Mouse (Mus musculus) midbrain, embryonic 12.5 days (tissue): ENCODE data around the gene Mchr1. TPM values are rescaled to one million over a fixed set of nuclear protein-coding genes. Genes with fewer than 3 reads are reported as not detected.

Experiments
- ATAC-seq: fragments of 200-750 bp; cut with Nextera tagmentation; 2 replicates; pipeline ENCODE4 v1.8.0; 2017; ENCODE audit warnings: low read depth, moderate TSS enrichment, moderate library complexity; ENCODE audit not compliant: low FRiP score
- H3K27ac ChIP-seq: fragments of 300-500 bp; sonication (generic); replicated peaks from 2 replicates; pipeline ENCODE4 v1.5.1; 2016; ENCODE audit warnings: mild to moderate bottlenecking
- H3K27me3 ChIP-seq: fragments of 300-500 bp; sonication (generic); 2 replicates; pipeline ENCODE4 v1.6.1; 2016; ENCODE audit warnings: mild to moderate bottlenecking
- H3K36me3 ChIP-seq: fragments of 300-500 bp; sonication (generic); 2 replicates; pipeline ENCODE4 v1.6.1; 2016
- H3K4me1 ChIP-seq: fragments of 300-500 bp; sonication (generic); 2 replicates; pipeline ENCODE4 v1.6.1; 2016
- H3K4me2 ChIP-seq: fragments of 300-500 bp; sonication (generic); replicated peaks from 2 replicates; pipeline ENCODE4 v1.6.1; 2016; ENCODE audit warnings: mild to moderate bottlenecking, moderate library complexity
- H3K4me3 ChIP-seq: fragments of 300-500 bp; sonication (generic); 2 replicates; pipeline ENCODE4 v1.5.1; 2016; ENCODE audit warnings: mild to moderate bottlenecking
- H3K9ac ChIP-seq: fragments of 300-500 bp; sonication (generic); replicated peaks from 2 replicates; pipeline ENCODE4 v1.6.1; 2016; ENCODE audit warnings: mild to moderate bottlenecking, moderate library complexity
- H3K9me3 ChIP-seq: fragments of 300-500 bp; sonication (generic); 2 replicates; pipeline ENCODE4 v1.6.1; 2016; ENCODE audit warnings: mild to moderate bottlenecking
- WGBS: fragments of 180-500 bp; shearing (Covaris S2); methylation state at CpG from one replicate; pipeline ENCODE4 v1.1.7; 2016; 5-methylcytosine and 5-hydroxymethylcytosine counted together
- polyA plus RNA-seq: library from polyadenylated mRNA; unstranded; fragments of >200 nt; fragmentation: Nextera tagmentation; extraction: Ambion mirVana; gene quantifications from 2 replicates; pipeline ENCODE4 v1.2.1, GENCODE M21; 2016

The Mchr1 gene
- polyA plus RNA-seq, 1 experiment from 2014 or later, result 0.98 TPM

DNA sequence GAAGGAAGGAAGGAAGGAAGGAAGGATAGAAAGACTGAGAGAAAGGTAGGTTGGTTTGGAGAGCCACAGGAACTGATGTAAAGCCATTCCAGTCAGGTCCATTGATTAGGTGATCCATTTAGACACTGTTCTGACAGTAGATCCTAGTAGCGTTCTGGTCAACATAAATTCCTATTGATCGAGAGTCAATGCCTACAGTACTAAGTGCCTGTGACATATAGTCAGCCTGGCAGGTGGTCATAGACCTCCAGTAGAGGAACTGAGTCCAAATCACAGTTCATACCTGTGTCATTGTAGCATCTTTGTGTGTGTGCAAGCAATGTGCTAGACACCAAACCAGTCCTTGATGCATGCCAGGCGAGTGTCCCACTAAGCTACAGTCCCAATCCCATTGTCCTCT is 7.0 kb upstream of the Mchr1 start:
- WGBS, result 87% methylated on average over 3 of the region's 3 CpGs
- no peaks in the 10 kb centered on the region for H3K27me3 ChIP-seq
- no peak overlapping the region for H3K4me3 ChIP-seq
- H3K27ac ChIP-seq, result no peak overlapping the region
- peaks cover 4% of the 10 kb centered on the region; the same call in 1 of the 2 replicates for H3K4me1 ChIP-seq
- H3K9ac ChIP-seq, result no peak overlapping the region
- H3K4me2 ChIP-seq, result no peak overlapping the region
- no peaks in the 10 kb centered on the region for H3K36me3 ChIP-seq
- H3K9me3 ChIP-seq, result no peaks in the 10 kb centered on the region
- ATAC-seq, result no peak

DNA sequence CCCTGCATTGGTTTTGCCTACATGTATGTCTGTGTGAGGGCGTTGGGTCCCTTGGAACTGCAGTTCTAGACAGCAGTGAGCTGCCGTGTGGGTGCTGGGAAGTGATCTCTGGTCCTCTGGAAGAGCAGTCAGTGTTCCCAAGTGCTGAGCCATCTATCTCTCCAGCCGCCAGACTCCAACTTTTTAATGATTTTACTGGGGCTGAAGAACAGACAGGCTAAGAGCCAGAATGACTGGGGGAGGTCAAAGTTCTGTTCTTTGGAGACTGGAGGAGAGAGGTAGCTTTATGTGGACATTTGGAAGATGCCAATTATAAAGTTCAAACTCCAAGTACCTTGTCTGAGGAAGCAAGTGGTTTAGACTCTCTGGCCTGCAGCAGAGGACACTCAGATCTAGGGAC is 5.5 kb upstream of the Mchr1 start:
- Histone ChIP-seq H3K9ac (no peak overlapping the region), H3K27ac (no peak overlapping the region), H3K4me2 (no peak overlapping the region), H3K4me1 (peaks cover 5% of the 10 kb centered on the region; the same call in 1 of the 2 replicates), H3K27me3 (peaks cover 1% of the 10 kb centered on the region; the same call in 1 of the 2 replicates), H3K4me3 (no peak overlapping the region), H3K36me3 (no peaks in the 10 kb centered on the region), H3K9me3 (no peaks in the 10 kb centered on the region)
- ATAC-seq, result no peak
- WGBS, result 70% methylated on average over 3 of the region's 3 CpGs

DNA sequence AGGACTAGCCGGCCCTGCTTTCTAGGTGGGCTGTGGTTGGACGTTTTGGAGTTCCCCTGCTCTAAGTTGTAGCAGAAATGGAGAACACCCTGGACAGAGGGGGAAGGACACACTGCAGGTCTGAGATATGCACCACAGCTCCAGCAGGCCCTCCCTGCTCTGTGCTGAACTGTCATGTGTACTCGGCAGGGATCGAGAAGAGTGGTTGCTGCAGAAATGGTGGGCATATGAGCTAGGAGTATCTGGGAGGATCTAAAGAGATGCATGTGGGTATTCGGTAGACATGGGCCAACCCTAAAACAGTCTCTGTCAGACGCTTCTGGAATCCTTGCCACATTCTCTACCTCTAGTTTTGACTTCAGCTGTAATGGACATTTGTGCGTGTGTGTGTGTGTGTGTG is 4.0 kb upstream of the Mchr1 start:
- 79% methylated on average over 7 of the region's 7 CpGs for WGBS
- ATAC-seq, result no peak
- no peak overlapping the region for H3K9ac ChIP-seq

DNA sequence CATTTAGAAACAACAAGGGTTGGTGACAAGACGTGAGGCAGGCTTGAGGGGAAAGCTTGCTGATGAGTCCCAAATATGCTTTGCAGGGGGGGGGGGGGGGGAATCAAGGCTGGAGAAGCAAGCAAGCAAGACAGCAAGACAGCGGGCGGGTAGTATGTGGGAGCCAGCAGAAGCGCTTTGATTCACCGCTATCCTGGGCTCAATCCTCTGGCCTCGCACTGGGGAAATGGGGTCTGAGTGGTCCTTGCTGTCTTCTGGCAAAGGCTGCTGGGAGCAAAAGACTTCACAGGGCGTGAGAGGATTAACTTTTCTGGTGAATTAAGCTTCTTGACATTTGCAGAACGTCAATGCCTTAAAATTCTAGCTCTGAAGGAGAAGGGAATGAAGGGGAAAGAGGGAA is 763 bp downstream of the Mchr1 start:
- Histone ChIP-seq H3K4me1 (peaks cover 18% of the 10 kb centered on the region), H3K4me2 (peak overlapping the region; percentile 79), H3K9me3 (no peaks in the 10 kb centered on the region), H3K4me3 (peak overlapping the region; percentile 45), H3K27me3 (peaks cover 27% of the 10 kb centered on the region), H3K27ac (0 out of 2 replicates have a peak overlapping the region, but pooled peaks have one; percentile 16), H3K9ac (peak overlapping the region; percentile 58), H3K36me3 (no peaks in the 10 kb centered on the region)
- under 1% methylated on average over 8 of the region's 8 CpGs for WGBS
- no peak for ATAC-seq

More for the DNA sequence above, 4.0 kb upstream of the Mchr1 start:
- Histone ChIP-seq H3K4me2 (no peak overlapping the region), H3K4me3 (no peak overlapping the region), H3K36me3 (no peaks in the 10 kb centered on the region), H3K27ac (no peak overlapping the region), H3K4me1 (peaks cover 19% of the 10 kb centered on the region), H3K27me3 (peaks cover 6% of the 10 kb centered on the region), H3K9me3 (no peaks in the 10 kb centered on the region)

DNA sequence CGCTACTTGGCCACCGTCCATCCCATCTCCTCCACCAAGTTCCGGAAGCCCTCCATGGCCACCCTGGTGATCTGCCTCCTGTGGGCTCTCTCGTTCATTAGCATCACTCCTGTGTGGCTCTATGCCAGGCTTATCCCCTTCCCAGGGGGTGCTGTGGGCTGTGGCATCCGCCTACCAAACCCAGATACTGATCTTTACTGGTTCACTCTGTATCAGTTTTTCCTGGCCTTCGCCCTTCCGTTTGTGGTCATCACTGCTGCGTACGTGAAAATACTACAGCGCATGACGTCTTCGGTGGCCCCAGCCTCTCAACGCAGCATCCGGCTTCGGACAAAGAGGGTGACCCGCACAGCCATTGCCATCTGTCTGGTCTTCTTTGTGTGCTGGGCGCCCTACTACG is 2.2 kb downstream of the Mchr1 start:
- Histone ChIP-seq H3K36me3 (no peaks in the 10 kb centered on the region), H3K4me1 (peaks cover 18% of the 10 kb centered on the region), H3K4me3 (no peak overlapping the region), H3K27ac (no peak overlapping the region), H3K9ac (no peak overlapping the region), H3K27me3 (peaks cover 27% of the 10 kb centered on the region), H3K4me2 (no peak overlapping the region), H3K9me3 (no peaks in the 10 kb centered on the region)
- 94% methylated on average over 18 of the region's 18 CpGs for WGBS
- ATAC-seq, result no peak

DNA sequence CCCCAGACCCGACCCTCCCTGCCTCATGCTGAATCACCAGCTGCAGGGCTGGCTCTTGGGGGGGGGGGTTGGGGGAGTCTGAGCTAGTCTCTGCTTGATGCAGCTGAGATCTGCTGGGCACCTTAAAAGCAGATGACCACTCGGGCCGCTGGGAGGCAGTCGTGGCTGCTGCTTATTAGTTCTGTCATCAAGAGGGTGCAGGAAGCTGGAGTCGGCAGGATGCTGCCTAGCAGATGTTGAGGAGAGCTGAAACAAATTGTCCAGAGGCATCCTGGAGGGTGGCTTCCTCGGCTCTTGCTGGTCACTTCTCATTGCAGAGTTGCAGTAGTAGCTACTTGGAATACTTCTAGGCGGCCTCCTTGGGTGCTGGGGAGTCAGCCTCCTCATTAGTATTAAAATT is 4.0 kb downstream of the Mchr1 start:
- Histone ChIP-seq H3K36me3 (no peaks in the 10 kb centered on the region), H3K4me3 (no peak overlapping the region), H3K9ac (no peak overlapping the region), H3K4me2 (no peak overlapping the region), H3K27me3 (peaks cover 27% of the 10 kb centered on the region), H3K27ac (no peak overlapping the region), H3K9me3 (no peaks in the 10 kb centered on the region), H3K4me1 (peaks cover 18% of the 10 kb centered on the region)
- WGBS, result 18% methylated on average over 7 of the region's 7 CpGs
- ATAC-seq, result no peak

DNA sequence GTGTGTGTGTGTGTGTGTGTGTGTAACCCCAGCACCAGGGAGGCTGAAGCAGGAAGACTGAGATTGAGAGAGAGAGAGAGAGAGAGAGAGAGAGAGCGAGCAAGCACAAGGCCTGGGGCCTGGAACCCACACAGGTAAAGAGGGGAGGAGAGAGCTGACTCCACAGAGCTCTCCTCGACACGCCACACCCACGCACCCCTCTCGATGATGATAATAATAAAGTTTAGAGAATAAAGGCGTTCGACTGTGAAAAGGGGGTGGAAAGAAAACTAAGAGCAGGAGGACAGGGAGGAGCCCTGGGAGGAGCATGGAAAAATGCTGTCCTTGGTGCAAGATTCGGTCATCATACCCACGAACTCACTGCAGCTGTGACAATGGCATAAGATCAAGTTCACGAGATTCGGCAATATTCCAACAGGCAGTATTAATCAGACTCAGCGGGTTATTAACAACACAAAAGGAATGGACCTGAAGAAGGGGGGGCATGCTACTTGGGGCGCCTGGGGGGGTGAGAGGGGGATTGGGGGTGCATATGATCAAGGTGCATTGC is 4.6 kb downstream of the Mchr1 start:
- WGBS, result 69% methylated on average over 13 of the region's 13 CpGs

DNA sequence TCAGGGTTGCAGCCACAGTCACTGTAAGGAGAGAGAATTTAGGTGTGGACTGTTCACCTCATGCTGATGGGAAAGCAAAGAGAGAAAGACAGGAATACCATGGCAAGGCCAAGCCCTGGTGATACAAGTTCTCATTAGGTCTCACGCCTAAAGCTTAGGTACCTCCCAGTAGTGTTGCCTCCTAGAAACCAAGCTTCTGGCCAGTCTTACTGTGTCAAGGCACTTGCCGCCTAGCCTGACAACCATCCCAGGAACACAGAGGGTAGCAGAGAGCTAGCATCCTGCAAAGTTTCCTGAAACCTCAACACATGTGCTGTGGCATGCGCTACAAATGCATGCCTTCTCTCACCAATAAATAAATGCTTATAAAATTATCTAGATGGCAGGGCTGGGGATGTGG is 11.6 kb downstream of the Mchr1 start:
- Histone ChIP-seq H3K4me3 (no peak overlapping the region), H3K9ac (no peak overlapping the region), H3K4me1 (0 out of 2 replicates have a peak, but pooled peaks cover 3% of the 10 kb centered on the region), H3K27ac (no peak overlapping the region), H3K4me2 (no peak overlapping the region), H3K9me3 (no peaks in the 10 kb centered on the region), H3K27me3 (no peaks in the 10 kb centered on the region), H3K36me3 (no peaks in the 10 kb centered on the region)
- no peak for ATAC-seq
- WGBS, result 95% methylated on average over 3 of the region's 3 CpGs

More for the DNA sequence above, 4.6 kb downstream of the Mchr1 start:
- Histone ChIP-seq H3K36me3 (no peaks in the 10 kb centered on the region), H3K9me3 (no peaks in the 10 kb centered on the region), H3K27ac (no peak overlapping the region), H3K27me3 (peaks cover 25% of the 10 kb centered on the region), H3K4me2 (no peak overlapping the region), H3K4me3 (no peak overlapping the region), H3K4me1 (peaks cover 16% of the 10 kb centered on the region), H3K9ac (no peak overlapping the region)
- ATAC-seq, result no peak

DNA sequence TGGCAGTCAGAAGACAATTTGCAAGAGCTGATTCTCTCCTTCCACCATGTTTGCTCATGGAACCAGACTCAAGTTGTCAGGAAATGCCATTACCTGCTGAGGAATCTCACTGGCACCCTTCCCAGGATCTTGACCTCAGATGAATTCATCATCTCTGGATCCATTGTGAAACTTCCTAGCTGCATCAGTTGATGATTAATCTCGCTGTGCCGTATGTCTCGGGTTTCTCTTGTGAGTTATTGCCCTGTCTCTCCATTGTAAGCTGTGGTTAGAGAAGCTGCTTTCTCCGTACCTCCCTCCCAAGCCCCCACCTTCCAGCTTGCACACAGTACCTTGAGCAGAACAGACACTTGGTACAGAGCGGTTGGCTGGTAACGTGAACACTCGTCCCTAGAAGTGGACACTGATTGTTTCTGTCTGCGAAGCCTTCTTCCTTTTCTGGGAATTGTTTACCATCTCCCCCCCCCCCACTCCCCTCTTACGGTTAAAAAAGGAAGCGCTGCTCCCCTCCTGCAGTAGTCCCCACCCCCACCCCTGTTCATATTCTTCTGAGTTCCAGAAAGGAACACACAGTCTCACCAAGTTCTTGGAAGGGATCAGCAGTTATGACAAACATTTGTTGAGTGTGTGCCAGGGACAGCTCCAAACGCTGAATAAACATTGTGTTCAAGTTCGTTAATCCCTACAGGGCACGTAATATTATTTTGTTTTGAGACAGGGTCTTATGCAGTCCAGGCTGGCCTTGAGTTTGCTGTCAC is 12.5 kb downstream of the Mchr1 start:
- 70% methylated on average over 13 of the region's 13 CpGs for WGBS
- H3K4me2 ChIP-seq, result no peak overlapping the region
- H3K27me3 ChIP-seq, result no peaks in the 10 kb centered on the region
- H3K4me1 ChIP-seq, result 0 out of 2 replicates have a peak, but pooled peaks cover 3% of the 10 kb centered on the region
- H3K9ac ChIP-seq, result no peak overlapping the region
- no peak overlapping the region for H3K27ac ChIP-seq
- no peak overlapping the region for H3K4me3 ChIP-seq
- H3K9me3 ChIP-seq, result no peaks in the 10 kb centered on the region
- no peak for ATAC-seq
- H3K36me3 ChIP-seq, result no peaks in the 10 kb centered on the region

DNA sequence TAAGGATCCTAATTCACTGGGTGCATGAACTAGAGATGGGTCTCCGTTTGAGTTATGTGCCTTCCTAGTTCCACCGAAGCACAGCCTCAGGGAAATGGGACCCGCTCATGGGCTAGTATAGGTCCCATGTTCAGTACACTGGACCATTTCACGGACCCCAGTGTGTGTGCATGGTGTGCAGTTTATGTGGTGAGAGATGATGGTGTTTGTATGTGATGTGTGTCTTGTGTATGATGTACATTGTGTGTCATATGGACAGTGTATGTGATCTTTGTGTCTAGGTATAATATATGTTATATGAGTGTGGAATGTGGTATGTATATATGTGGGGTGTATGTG is 13.0 kb downstream of the Mchr1 start:
- 0 out of 2 replicates have a peak, but pooled peaks cover 3% of the 10 kb centered on the region for H3K4me1 ChIP-seq
- no peak overlapping the region for H3K4me3 ChIP-seq
- no peak overlapping the region for H3K27ac ChIP-seq
- H3K27me3 ChIP-seq, result no peaks in the 10 kb centered on the region
- H3K9me3 ChIP-seq, result no peaks in the 10 kb centered on the region
- no peaks in the 10 kb centered on the region for H3K36me3 ChIP-seq
- 86% methylated on average over 4 of the region's 4 CpGs for WGBS
- no peak for ATAC-seq
- no peak overlapping the region for H3K4me2 ChIP-seq
- H3K9ac ChIP-seq, result no peak overlapping the region

DNA sequence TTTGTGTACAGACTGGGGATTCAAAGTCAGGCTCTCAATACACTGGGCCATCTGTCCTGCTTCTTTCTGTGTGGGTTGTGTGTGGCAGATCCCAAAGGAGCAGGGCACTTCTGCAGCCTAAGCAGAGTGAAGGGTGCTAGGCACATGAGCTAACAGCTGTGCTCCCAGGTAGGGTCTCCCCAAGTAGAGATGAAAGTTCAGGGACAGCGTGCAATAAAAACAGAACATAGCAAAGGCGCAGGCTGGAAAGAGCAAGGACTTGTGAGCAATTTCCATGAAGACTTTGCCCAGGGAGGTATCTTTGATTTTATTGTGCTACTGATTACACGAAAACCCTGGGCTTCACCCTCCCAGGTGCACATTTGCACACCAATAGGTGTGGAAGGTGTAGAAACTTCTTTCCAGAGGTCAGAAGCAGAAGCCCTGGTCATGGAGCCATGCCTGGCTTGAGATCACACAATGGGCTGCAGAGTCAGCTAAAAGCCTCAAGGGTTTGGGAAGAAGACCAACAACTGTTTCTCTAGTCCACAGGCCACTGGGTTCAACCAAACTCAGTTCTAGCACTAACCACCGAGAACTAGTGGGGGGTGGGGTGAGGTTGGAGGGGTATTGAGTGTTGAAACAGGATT is 13.8 kb downstream of the Mchr1 start:
- 85% methylated on average over 4 of the region's 4 CpGs for WGBS
- no peaks in the 10 kb centered on the region for H3K36me3 ChIP-seq

DNA sequence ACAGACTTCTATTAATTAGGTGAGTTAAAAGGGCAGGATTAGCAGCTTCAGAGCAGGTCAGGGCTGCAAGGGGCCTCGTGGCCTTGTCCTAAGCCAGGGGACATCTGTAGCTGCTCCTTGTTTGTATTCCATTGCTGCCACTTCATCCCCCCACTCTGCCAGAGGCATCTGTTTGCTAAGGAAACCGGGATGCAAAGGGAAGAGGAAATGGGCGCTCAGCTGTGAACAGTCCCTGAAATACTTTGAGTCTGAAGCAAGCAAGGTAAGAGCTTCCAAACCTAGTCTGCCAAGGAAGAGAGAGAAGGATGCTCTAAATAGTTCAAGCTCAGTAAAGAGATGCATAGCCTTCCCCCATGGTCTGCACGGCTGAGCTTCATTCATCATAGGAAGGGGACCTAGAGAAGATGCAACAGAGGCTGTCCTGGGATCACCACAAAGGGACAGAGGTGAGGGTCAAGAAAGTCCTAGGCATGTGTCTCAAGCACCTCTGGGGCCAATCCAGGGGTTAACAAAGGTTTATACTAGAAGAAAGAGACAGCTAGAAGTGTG is 17.4 kb downstream of the Mchr1 start:
- Histone ChIP-seq H3K9ac (no peak overlapping the region), H3K4me1 (peaks cover 8% of the 10 kb centered on the region; the same call in 1 of the 2 replicates), H3K27me3 (no peaks in the 10 kb centered on the region), H3K4me2 (no peak overlapping the region), H3K4me3 (no peak overlapping the region), H3K36me3 (no peaks in the 10 kb centered on the region), H3K27ac (no peak overlapping the region), H3K9me3 (no peaks in the 10 kb centered on the region)
- no peak for ATAC-seq
- 57% methylated on average over 4 of the region's 4 CpGs for WGBS

More for the DNA sequence above, 13.8 kb downstream of the Mchr1 start:
- H3K27me3 ChIP-seq, result no peaks in the 10 kb centered on the region
- ATAC-seq, result no peak
- H3K4me3 ChIP-seq, result no peak overlapping the region
- H3K9me3 ChIP-seq, result no peaks in the 10 kb centered on the region
- no peak overlapping the region for H3K27ac ChIP-seq
- H3K4me1 ChIP-seq, result peaks cover 4% of the 10 kb centered on the region; the same call in 1 of the 2 replicates
- no peak overlapping the region for H3K4me2 ChIP-seq
- H3K9ac ChIP-seq, result no peak overlapping the region
